ENCODE assay signal across 20 mouse cellular contexts in the genomic region with DNA sequence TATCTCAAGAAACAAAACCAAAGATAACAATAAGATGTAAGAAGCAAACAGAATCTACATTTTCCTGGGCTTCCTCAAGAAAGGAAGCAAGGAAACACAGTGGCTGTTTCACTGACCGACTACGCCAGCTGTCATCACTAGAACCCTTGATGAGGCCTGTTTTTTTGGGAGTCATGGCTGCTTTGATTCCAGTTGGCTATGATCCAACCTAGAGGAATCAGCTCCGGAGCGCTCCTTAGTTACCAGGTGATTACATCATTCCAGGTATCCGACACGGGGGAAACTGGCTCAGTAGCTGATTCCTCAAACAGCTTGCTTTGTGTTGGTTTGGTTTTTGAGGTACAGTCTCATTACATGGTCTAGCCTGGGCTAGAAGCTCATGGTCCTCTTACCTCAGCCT.
"Had no signal": no experiment of that assay in that cellular context is flagged by ENCODE, and none has a peak within 500 bp of the region (broad histone marks: within the 10 kb centered on the region; RNA-seq: fewer than 3 reads in every experiment).

No protein-coding gene starts in this region.

- H3K4me2 ChIP-seq: limb, embryonic 13.5 days; liver, embryonic 12.5 days; liver, embryonic 15.5 days; lung, embryonic 15.5 days; midbrain, embryonic 15.5 days; neural tube, embryonic 12.5 days; neural tube, embryonic 15.5 days had no signal

- H3K36me3 ChIP-seq: limb, embryonic 10.5 days; limb, embryonic 13.5 days; liver, embryonic 12.5 days; liver, embryonic 15.5 days; lung, embryonic 15.5 days; midbrain, embryonic 10.5 days; midbrain, embryonic 15.5 days; neural tube, embryonic 12.5 days; neural tube, embryonic 15.5 days had no signal

- H3K27me3 ChIP-seq: limb, embryonic 13.5 days; liver, embryonic 15.5 days; lung, embryonic 15.5 days; midbrain, embryonic 15.5 days; neural tube, embryonic 12.5 days; neural tube, embryonic 15.5 days had no signal

- DNase-seq: layer of hippocampus, adult 9-11 months; liver; right cerebral cortex, adult 18-20 months; right cerebral cortex, postnatal 4 days; thymus, adult 2 months; thymus, postnatal 14 days; thymus, postnatal 4 days had no signal

- ATAC-seq: liver, embryonic 12.5 days; midbrain, embryonic 15.5 days had no signal

- H3K27ac ChIP-seq: kidney, postnatal 0 days; layer of hippocampus, adult 2 months; limb, embryonic 10.5 days; limb, embryonic 13.5 days; liver, embryonic 12.5 days; liver, embryonic 15.5 days; midbrain, embryonic 10.5 days; midbrain, embryonic 15.5 days; neural tube, embryonic 12.5 days; neural tube, embryonic 15.5 days; stomach, postnatal 0 days had no signal

- H3K9ac ChIP-seq: limb, embryonic 13.5 days; liver, embryonic 12.5 days; liver, embryonic 15.5 days; lung, embryonic 15.5 days; midbrain, embryonic 15.5 days; neural tube, embryonic 12.5 days; neural tube, embryonic 15.5 days had no signal

- H3K4me1 ChIP-seq: limb, embryonic 13.5 days; liver, embryonic 12.5 days; liver, embryonic 15.5 days; midbrain, embryonic 15.5 days; neural tube, embryonic 12.5 days; neural tube, embryonic 15.5 days had no signal

- H3K4me3 ChIP-seq: layer of hippocampus, adult 2 months; limb, embryonic 10.5 days; limb, embryonic 13.5 days; liver, embryonic 12.5 days; liver, embryonic 15.5 days; lung, embryonic 15.5 days; megakaryocyte, embryonic 14.5 days; midbrain, embryonic 10.5 days; midbrain, embryonic 15.5 days; neural tube, embryonic 12.5 days; neural tube, embryonic 15.5 days had no signal

- H3K9me3 ChIP-seq: limb, embryonic 10.5 days; limb, embryonic 13.5 days; liver, embryonic 12.5 days; liver, embryonic 15.5 days; lung, embryonic 15.5 days; midbrain, embryonic 10.5 days; midbrain, embryonic 15.5 days; neural tube, embryonic 12.5 days; neural tube, embryonic 15.5 days had no signal
